Mouse (Mus musculus): ENCODE data around the gene Thap2.
A peak's percentile ranks its signal among the peaks of the same experiment; 100 is the strongest.

The Thap2 gene

DNA sequence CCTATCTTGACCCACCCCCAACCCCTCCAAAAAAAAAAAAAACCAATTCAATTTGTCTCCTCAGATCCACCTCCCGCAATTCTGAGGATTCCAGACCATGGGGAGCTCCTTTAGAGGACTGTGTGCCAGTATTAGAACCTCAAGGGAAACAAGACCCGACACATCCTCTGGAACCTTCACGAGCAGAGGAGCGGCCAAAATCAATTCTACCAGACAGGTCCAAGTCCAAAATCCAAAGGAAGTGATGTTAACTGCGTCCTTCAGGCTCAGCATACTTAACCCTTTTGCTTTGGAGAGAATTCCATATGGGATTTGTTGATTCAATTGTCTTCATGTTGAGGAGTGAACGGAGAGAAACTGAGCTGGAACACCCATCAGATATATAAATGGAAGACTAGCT lies 29.2 kb downstream of the Thap2 start:
- DNase-seq (ENCODE audit: low read depth, low spot score): no peak

- DNase-seq (ENCODE audit: low read depth, low spot score): no peak
Observed at GRCm38 (mm10) chr10:115354553-115354952, 29.7 kb downstream of the Thap2 start.

- DNase-seq (ENCODE audit: low read depth, low spot score): no peak
Observed at GRCm38 (mm10) chr10:115350810-115351397, 33.3 kb downstream of the Thap2 start.

- DNase-seq (ENCODE audit: low read depth, low spot score): no peak
Observed at GRCm38 (mm10) chr10:115349509-115349908, 34.7 kb downstream of the Thap2 start.

- DNase-seq (ENCODE audit: low read depth, low spot score): no peak
Observed at GRCm38 (mm10) chr10:115349029-115349428, 35.2 kb downstream of the Thap2 start.

- DNase-seq (ENCODE audit: low read depth, low spot score): no peak
Observed at GRCm38 (mm10) chr10:115348131-115348530, 36.1 kb downstream of the Thap2 start.

DNA sequence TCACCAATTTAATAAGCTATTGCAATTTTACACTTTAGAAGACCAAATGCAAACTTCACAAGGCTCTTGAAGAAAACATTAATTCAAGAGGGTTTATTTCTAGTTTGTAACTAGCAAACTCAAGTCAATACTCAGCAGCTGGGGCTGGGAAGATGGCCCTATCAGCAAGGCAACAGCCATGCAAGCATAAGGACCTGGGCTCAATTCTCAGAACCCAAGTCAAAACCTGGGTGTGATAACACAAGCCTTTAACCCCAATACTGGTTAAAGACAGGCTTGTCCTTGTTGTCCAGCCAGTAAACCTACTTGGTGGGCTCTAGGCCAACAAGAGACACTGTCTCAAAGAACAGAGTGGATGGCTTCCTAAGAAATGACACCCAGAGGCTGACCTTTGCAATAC lies 37.8 kb downstream of the Thap2 start:
- DNase-seq (ENCODE audit: low read depth, low spot score): no peak

DNA sequence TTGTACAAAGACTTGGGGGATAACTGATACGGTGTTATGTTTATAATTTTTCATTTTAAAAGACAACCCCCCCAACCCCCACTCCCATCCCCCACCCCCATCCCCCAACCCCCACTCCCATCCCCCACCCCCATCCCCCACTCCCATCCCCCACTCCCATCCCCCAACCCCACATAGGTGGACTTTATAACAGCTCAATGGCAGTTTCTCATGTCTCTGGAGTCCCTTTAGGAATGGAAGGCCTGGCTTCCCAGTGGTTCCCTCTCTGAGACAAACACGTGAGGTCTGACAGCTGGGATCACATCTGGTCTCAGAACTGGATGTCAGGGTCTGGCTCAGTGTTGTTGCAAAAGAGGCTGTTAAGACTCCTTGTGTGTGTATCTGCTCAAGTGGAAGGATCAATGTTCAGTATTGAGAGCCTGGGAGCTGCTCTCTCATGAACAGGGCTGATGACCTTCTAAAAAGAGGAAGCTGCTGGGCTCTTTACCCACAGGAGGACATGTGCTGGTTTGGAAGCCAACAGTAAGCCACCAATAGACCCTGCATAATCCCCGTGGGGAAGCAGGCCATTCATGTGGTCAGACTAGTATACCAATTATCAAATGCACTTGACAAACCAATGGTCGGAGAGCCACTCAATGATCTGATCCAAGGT lies 41.3 kb downstream of the Thap2 start:
- DNase-seq (ENCODE audit: low read depth, low spot score): no peak

DNA sequence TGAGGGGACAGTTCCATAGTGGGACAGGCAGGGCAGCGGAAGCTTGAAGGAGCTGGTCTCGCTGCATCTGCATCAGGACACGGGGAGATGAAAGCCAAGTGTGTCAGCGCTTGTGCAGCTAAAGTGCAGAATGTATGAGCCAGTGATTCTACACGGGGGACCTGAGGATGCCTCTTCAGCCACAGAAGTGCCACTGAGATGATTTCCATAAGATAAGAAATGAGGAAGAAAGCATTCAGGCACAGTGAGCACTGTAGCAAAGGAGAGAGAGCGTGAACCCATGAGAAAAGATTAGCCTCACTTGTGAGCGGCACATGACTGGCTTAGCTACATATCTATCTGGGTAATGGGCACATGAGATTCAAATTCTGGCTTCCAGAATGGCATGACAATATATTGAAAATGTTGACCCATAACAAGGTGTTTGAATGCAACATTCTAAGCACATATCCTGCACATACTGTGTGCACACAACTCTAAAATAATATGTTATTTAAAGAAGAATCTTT lies 44.4 kb downstream of the Thap2 start:
- DNase-seq (ENCODE audit: low read depth, low spot score): no peak

DNA sequence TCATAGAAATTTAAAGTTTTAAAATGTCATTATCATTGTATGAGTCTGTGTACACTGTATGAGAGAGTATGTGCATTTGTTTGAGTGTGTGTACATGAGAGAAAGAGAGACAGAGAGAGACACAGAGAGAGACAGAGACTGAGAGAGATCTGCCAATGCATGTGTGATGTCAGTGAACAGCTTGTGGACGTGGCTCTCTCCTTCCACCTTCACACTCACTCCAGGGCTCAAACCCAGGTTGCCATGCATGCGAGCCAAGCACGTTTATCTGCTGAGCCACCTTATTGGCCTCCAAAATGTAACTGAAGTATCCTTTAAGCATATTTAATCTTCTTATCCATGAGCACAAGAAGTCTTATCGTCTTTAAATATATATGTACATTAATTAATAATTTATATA lies 47.3 kb downstream of the Thap2 start:
- DNase-seq (ENCODE audit: low read depth, low spot score): no peak

DNA sequence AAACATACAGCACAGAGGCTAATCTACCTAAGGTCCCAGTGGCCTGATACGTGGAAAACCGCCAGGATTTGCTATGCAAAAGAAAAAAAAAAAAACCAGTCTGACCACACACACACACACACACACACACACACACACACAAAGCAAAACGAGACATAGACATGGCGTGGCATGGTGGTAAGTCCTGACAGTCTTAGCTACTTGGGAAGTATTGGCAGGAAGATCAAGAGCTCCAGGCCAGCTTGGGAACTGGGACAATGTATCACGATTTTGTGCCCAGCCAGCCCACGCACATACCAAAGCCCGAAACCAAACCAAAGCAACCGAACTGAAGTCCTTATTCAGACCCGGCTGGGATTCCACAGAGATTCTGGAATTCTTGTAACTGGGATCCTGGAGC lies 50.7 kb downstream of the Thap2 start:
- DNase-seq (ENCODE audit: low read depth, low spot score): no peak

GRCm38 (mm10) chr10:115332997-115333396 lies 51.2 kb downstream of the Thap2 start:
- DNase-seq (ENCODE audit: low read depth, low spot score): no peak

DNA sequence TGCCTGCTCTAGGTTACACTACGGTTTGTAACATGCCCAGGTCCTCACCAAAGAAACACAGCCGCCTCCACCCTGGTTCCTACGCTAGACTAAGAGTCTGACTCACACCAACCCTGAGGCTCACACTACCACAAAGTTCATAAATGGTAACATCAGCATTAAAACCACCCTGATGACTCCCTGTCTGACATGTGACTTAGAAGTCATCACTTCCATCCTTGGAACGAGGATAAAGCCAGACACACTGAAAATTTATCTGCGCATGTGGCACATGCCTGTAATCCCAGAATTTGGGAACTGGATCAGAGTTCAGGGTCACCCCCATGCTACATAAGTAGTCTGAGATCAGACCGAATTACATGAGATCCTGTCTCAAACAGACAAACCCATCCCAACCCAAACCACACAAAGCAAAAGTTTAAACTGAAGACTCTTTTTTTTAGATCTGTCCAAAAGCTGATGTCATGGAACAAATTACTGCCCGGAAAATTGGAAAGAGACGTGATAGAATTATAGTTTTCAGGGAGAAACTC lies 51.8 kb downstream of the Thap2 start:
- peak; percentile 14 for DNase-seq (ENCODE audit: low read depth, low spot score)

DNA sequence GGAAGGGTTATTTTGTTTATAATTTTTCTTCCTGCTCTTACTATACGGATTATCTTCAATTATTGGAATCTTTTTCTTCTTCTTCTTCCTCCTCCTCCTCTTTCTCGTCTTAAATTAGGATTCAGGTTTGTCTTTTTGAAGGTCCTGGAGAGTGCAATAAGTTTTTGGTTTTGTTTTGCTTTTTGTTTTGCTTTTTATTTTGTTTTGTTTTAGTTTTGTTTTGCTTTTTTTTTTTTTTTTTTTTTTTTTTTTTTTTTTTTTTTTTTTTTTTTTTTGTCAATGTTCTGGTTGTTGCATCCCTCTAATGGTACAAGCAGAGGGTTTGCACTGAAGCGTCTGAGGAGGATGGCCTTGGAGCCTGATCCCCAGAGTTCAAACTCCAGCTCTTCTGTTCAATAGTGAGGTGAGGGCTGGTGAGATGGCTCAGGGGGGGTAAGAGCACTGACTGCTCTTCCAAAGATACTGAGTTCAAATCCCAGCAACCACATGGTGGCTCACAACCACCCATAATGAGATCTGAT lies 55.2 kb downstream of the Thap2 start:
- DNase-seq (ENCODE audit: low read depth, low spot score): peak; percentile 21

DNA sequence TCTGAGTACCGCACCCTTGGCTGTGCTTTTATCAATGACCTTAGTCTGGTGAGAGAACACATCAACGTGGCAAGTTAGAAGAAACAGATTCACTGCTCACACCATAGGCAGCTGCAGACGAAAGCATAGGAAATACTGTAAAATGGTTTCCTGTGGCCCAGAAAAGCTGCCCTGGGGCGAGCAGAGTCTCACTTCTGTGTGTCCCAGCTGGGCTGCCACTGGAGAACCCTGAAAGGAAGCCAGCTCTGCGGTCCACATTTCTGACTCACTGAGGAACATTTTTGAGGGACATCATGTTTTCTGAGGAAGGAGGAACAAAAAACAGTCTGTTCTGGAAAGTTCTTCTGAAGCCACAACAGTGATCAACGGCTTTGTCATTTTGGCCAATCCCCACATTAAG lies 55.7 kb downstream of the Thap2 start:
- DNase-seq (ENCODE audit: low read depth, low spot score): peak; percentile 13

DNA sequence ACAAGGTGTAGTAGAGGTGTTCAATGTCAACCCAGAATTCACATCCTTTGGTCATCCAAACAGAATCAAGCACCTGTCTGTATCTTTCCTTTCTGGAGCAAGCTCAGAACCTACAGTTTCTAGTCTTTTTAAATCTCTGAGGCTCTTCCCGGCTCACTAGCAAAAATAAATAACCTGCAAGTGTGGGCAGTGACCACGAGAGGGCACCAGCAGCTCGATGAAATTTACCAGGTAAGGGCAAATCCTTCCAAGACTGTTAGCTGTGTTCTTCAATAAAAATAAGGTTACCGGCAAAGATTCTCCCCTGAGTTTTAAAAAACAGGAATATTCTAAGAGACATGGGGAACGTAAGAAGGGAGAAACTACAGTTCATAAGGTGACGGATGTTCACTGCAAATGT lies 60.9 kb downstream of the Thap2 start:
- DNase-seq (ENCODE audit: low read depth, low spot score): peak; percentile 72

GRCm38 (mm10) chr10:115321317-115322035 lies 62.8 kb downstream of the Thap2 start:
- no peak for DNase-seq (ENCODE audit: low read depth, low spot score)
